Comparison of ENCODE assay signal across 27 mouse cellular contexts in genomic region chr7:80512408-80513085, GRCm38 (mm10). TPM values are rescaled to one million over a fixed set of nuclear protein-coding genes. Genes with fewer than 3 reads are reported as not detected.
DNase-seq lines count a peak whose midpoint lies in the region; ATAC-seq lines count a peak whose summit lies in the region.
"Had no signal": no experiment of that assay in that cellular context is flagged by ENCODE, and none has a peak within 500 bp of the region (broad histone marks: within the 10 kb centered on the region; RNA-seq: fewer than 3 reads in every experiment).

No protein-coding gene starts in this region.

- intact Hi-C loops in heart, postnatal 25 days (cut with DNase I), result no loop called here

- no peak overlapping the region for H3K9ac ChIP-seq in midbrain, embryonic 16.5 days (ENCODE audit: low read depth, low read length)
- H3K9ac ChIP-seq in midbrain, embryonic 15.5 days, result no peak overlapping the region
- H3K9ac ChIP-seq: embryonic facial prominence, embryonic 15.5 days; heart, embryonic 12.5 days; hindbrain, embryonic 15.5 days; kidney, embryonic 15.5 days; liver, embryonic 12.5 days; liver, postnatal 0 days had no signal

- no peaks in the 10 kb centered on the region for H3K27me3 ChIP-seq in midbrain, embryonic 16.5 days (ENCODE audit: control insufficient read depth, insufficient read depth, low read depth, low read length)
- no peaks in the 10 kb centered on the region for H3K27me3 ChIP-seq in midbrain, embryonic 15.5 days (replicated peaks)
- H3K27me3 ChIP-seq: embryonic facial prominence, embryonic 15.5 days; heart, embryonic 12.5 days; hindbrain, embryonic 15.5 days; kidney, embryonic 15.5 days; liver, embryonic 12.5 days had no signal

- H3K4me2 ChIP-seq in midbrain, embryonic 16.5 days (ENCODE audit: low read length), result peak overlapping the region; percentile 32
- no peak overlapping the region for H3K4me2 ChIP-seq in midbrain, embryonic 15.5 days
- H3K4me2 ChIP-seq: embryonic facial prominence, embryonic 15.5 days; heart, embryonic 12.5 days; hindbrain, embryonic 15.5 days; kidney, embryonic 15.5 days; liver, embryonic 12.5 days had no signal

- ATAC-seq in midbrain, embryonic 16.5 days, result no peak
- ATAC-seq in midbrain, embryonic 15.5 days (replicated peaks), result no peak
- 0 out of 2 replicates have a peak, but pooled peaks have one; percentile 35 for ATAC-seq in erythroid progenitor cell, adult 5-6 weeks (replicated peaks; ENCODE audit: low FRiP score, poor library complexity, severe bottlenecking)
- ATAC-seq: liver, embryonic 12.5 days; liver, postnatal 0 days had no signal

- peak; percentile 79 for DNase-seq in heart, adult 11 months
- DNase-seq in heart, postnatal 25 days (ENCODE audit: low spot score), result no peak
- peak; percentile 29 for DNase-seq in brain, adult 2 months (ENCODE audit: low read depth, low spot score)
- DNase-seq in left cerebral cortex, adult 9 months (ENCODE audit: low spot score in 2 of 2), result no peak
- DNase-seq: adrenal gland, postnatal 25 days; B cell, adult 2 months; cerebellum, adult 2 months; cerebellum, postnatal 25 days; gastrocnemius, postnatal 25 days; heart, adult 18-20 months; kidney, adult 18-20 months; kidney, postnatal 25 days; left cerebral cortex, postnatal 4 days; liver, postnatal 0 days; lung, postnatal 4 days; thymus, adult 18-20 months; thymus, postnatal 25 days had no signal

- no peak overlapping the region for H3K27ac ChIP-seq in midbrain, embryonic 16.5 days (ENCODE audit: low read length)
- no peak overlapping the region for H3K27ac ChIP-seq in midbrain, embryonic 15.5 days
- H3K27ac ChIP-seq: embryonic facial prominence, embryonic 10.5 days; embryonic facial prominence, embryonic 15.5 days; hindbrain, embryonic 15.5 days; kidney, embryonic 15.5 days; liver, embryonic 12.5 days; stomach, postnatal 0 days had no signal

- 71% methylated on average over 16 of the region's 16 CpGs for WGBS in midbrain, embryonic 16.5 days
- 69% methylated on average over 16 of the region's 16 CpGs for WGBS in midbrain, embryonic 15.5 days

- no peaks in the 10 kb centered on the region for H3K9me3 ChIP-seq in midbrain, embryonic 16.5 days (replicated peaks; ENCODE audit: control insufficient read depth, low read length, poor library complexity, severe bottlenecking)
- H3K9me3 ChIP-seq in midbrain, embryonic 15.5 days, result no peaks in the 10 kb centered on the region
- H3K9me3 ChIP-seq: embryonic facial prominence, embryonic 10.5 days; embryonic facial prominence, embryonic 15.5 days; heart, embryonic 12.5 days; hindbrain, embryonic 15.5 days; kidney, embryonic 15.5 days; liver, embryonic 12.5 days had no signal

- no peaks in the 10 kb centered on the region for H3K36me3 ChIP-seq in midbrain, embryonic 16.5 days (ENCODE audit: control insufficient read depth, insufficient read depth, low read length)
- H3K36me3 ChIP-seq in midbrain, embryonic 15.5 days (replicated peaks), result peaks cover 6% of the 10 kb centered on the region; the same call in 1 of the 2 replicates

- H3K4me3 ChIP-seq in midbrain, embryonic 16.5 days (ENCODE audit: low read depth, low read length), result no peak overlapping the region
- no peak overlapping the region for H3K4me3 ChIP-seq in midbrain, embryonic 15.5 days
- H3K4me3 ChIP-seq: embryonic facial prominence, embryonic 10.5 days; embryonic facial prominence, embryonic 15.5 days; heart, embryonic 12.5 days; hindbrain, embryonic 15.5 days; kidney, embryonic 15.5 days; liver, embryonic 12.5 days had no signal

- H3K4me1 ChIP-seq in midbrain, embryonic 16.5 days (ENCODE audit: control insufficient read depth, insufficient read depth, low read length), result no peaks in the 10 kb centered on the region
- H3K4me1 ChIP-seq in midbrain, embryonic 15.5 days, result no peaks in the 10 kb centered on the region
- H3K4me1 ChIP-seq: embryonic facial prominence, embryonic 10.5 days; hindbrain, embryonic 15.5 days; kidney, embryonic 15.5 days; liver, embryonic 12.5 days had no signal

RNA-seq across cellular contexts. Expression of gene Blm, which starts 22.4 kb away (rescaled TPM):
- total RNA-seq in heart, postnatal 25 days (2021), result 1 to 10 TPM; 1.5 to 2.0 TPM
- 6.8 and 8.7 TPM in 2 replicates for polyA plus RNA-seq in midbrain, embryonic 16.5 days (2015; fragmentation: Nextera tagmentation; extraction: Ambion mirVana)
- polyA plus RNA-seq in midbrain, embryonic 15.5 days (2015; fragmentation: Nextera tagmentation; extraction: Ambion mirVana), result 9.4 and 10.1 TPM in 2 replicates
- 276 and 327 TPM in 2 replicates for total RNA-seq in erythroid progenitor cell, adult 5-6 weeks (2015; ENCODE audit: low replicate concordance)
- 196 and 224 TPM in 2 replicates for total RNA-seq in erythroid progenitor cell, adult 5-6 weeks (2017; ENCODE audit: low replicate concordance)

Comparison
In these comparisons a context has a peak if more than half of its experiments do, and no peak if none do; other contexts are left out.
1. DNase-seq: peak in heart, adult 11 months (single experiment) and brain, adult 2 months (single experiment); none in heart, postnatal 25 days (single experiment) and left cerebral cortex, adult 9 months (0 of 2).
2. RNA of gene Blm, which starts 22.4 kb away (total RNA-seq): 196 to 327 TPM in erythroid progenitor cell, adult 5-6 weeks; 1.5 to 2.0 TPM in heart, postnatal 25 days; every median in the first group is over 10 times any median in the second.